Mouse (Mus musculus): Measurements from ENCODE around the gene Pdlim7. TPM values are rescaled to one million over a fixed set of nuclear protein-coding genes. Genes with fewer than 3 reads are reported as not detected.

The Pdlim7 gene
- total and polyA plus RNA-seq, 3 experiments, result 8.7 to 32.5 (median 11.2) TPM

DNA sequence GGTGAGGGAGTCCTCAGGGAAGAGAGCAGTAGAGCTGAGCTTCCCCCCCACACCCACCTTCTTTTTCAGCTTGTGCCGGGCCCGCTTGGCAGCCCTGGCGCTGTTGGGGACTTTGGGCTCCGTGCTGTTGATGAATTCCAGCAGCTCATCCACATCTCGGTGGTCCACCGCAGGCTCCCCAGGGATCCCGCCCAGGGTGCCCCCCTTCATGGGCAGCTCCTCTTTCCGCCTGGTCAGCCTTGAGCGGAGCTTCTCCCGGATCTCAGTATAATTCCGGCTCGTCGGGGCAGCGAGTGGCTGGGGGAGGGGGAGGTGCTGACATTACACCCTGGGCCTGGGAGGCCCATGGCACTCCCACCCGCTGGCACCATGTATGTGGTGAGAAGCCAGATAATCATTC, 35.6 kb upstream of the Pdlim7 start:
- Histone ChIP-seq H3K36me3 (replicated peaks in 1 of 2; ENCODE audit: control insufficient read depth in 1 of 2, insufficient read depth in 1 of 2, low read length in 1 of 2) (peaks cover 59 to 99% of the 10 kb centered on the region in 2 experiments), H3K4me1 (ENCODE audit: control insufficient read depth in 1 of 2, insufficient read depth in 2 of 2) (no peaks in the 10 kb centered on the region), H3K4me3 (replicated peaks in 1 of 3; ENCODE audit: low read depth in 2 of 3, low read length in 2 of 3, poor library complexity in 1 of 3) (no peak overlapping the region), H3K27me3 (replicated peaks) (no peaks in the 10 kb centered on the region), H3K9ac (ENCODE audit: insufficient read depth, low read depth) (no peak overlapping the region), H3K27ac (ENCODE audit: insufficient read depth, low read depth) (no peak overlapping the region), H3K4me2 (ENCODE audit: insufficient read depth, low read depth, poor library complexity, severe bottlenecking) (no peak overlapping the region), H3K79me2 (replicated peaks; ENCODE audit: control insufficient read depth, extremely low read depth, insufficient read depth, poor library complexity, severe bottlenecking) (no peaks in the 10 kb centered on the region), H3K9me3 (replicated peaks; ENCODE audit: low read length) (no peaks in the 10 kb centered on the region)
- TF ChIP-seq CHD2 (IDR thresholded peaks at IDR 0.05; ENCODE audit: low read length) (no peak), ZKSCAN1 (IDR thresholded peaks at IDR 0.05; ENCODE audit: borderline replicate concordance, low read depth, low read length) (no peak), MAZ (IDR thresholded peaks at IDR 0.05; ENCODE audit: low read depth, low read length) (no peak), RCOR1 (conservative IDR thresholded peaks at IDR 0.05; ENCODE audit: low read depth, low read length) (no peak), MAFK (IDR thresholded peaks at IDR 0.05; ENCODE audit: insufficient replicate concordance, low read length) (no peak), ZNF384 (IDR thresholded peaks at IDR 0.05; ENCODE audit: low read depth, low read length) (no peak), UBTF (IDR thresholded peaks at IDR 0.05; ENCODE audit: low read depth, low read length) (no peak), SMC3 (IDR thresholded peaks at IDR 0.05; ENCODE audit: low read depth, low read length) (no peak), ETS1 (conservative IDR thresholded peaks at IDR 0.05; ENCODE audit: low read depth, low read length) (no peak), ZMIZ1 (IDR thresholded peaks at IDR 0.05; ENCODE audit: low read depth, low read length) (no peak), RAD21 (IDR thresholded peaks at IDR 0.05; ENCODE audit: low read depth, low read length) (no peak)
- DNase-seq (ENCODE audit: extremely low read depth), result no peak
- in situ Hi-C loops (cut with MboI; ENCODE audit: low pct_ligation_motif_present, low pct_unique_long_range_greater_than_20kb, low sequenced_read_pairs), result no loop called here
- dilution Hi-C loops (cut with MboI; ENCODE audit: extremely low pct_ligation_motif_present, extremely low pct_unique_long_range_greater_than_20kb, low sequenced_read_pairs), result no loop called here

DNA sequence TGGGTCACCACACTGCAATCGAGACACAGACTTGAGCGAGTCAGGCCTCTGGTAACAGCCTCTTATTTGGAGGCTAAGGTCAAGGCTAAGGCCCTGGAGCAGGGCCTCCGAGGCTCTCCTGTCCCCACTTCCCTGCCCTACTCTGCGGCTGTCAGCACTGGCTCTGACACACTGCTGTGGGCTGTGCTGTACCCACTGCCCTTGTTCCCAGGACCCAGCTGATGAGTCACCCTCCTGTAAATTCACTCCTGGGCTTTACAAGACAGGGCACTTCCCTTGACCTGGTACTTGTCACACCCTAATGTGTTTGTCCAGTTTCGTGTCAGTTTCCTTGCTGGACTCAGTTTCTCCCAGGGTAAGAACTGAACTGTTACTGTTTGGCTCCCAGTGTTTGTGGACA, 35.0 kb upstream of the Pdlim7 start:
- no peaks in the 10 kb centered on the region for H3K9me3 ChIP-seq (replicated peaks; ENCODE audit: low read length)
- H3K27ac ChIP-seq (ENCODE audit: insufficient read depth, low read depth), result no peak overlapping the region
- peaks cover 62 to 99% of the 10 kb centered on the region in 2 experiments for H3K36me3 ChIP-seq (replicated peaks in 1 of 2; ENCODE audit: control insufficient read depth in 1 of 2, insufficient read depth in 1 of 2, low read length in 1 of 2)
- TF ChIP-seq POLR2A (IDR thresholded peaks at IDR 0.05; ENCODE audit: low read depth, low read length) (no peak), NRF1 (IDR thresholded peaks at IDR 0.05; ENCODE audit: low read depth, low read length) (no peak), ZNF384 (IDR thresholded peaks at IDR 0.05; ENCODE audit: low read depth, low read length) (no peak), ZKSCAN1 (IDR thresholded peaks at IDR 0.05; ENCODE audit: borderline replicate concordance, low read depth, low read length) (no peak), SIN3A (IDR thresholded peaks at IDR 0.05; ENCODE audit: low read length) (no peak), JUN (IDR thresholded peaks at IDR 0.05; ENCODE audit: insufficient read depth, low read depth, low read length) (no peak), POLR2AphosphoS2 (IDR thresholded peaks at IDR 0.05; ENCODE audit: low read depth, low read length) (no peak), NELFE (IDR thresholded peaks at IDR 0.05; ENCODE audit: low read depth, low read length) (no peak), MAFK (IDR thresholded peaks at IDR 0.05; ENCODE audit: insufficient replicate concordance, low read length) (no peak), USF2 (conservative IDR thresholded peaks at IDR 0.05; ENCODE audit: low read depth, low read length) (no peak), ETS1 (conservative IDR thresholded peaks at IDR 0.05; ENCODE audit: low read depth, low read length) (no peak), CHD2 (IDR thresholded peaks at IDR 0.05; ENCODE audit: low read length) (no peak), TBP (conservative IDR thresholded peaks at IDR 0.05; ENCODE audit: low read depth, low read length) (no peak)
- no peaks in the 10 kb centered on the region for H3K4me1 ChIP-seq (ENCODE audit: control insufficient read depth in 1 of 2, insufficient read depth in 2 of 2)
- in situ Hi-C loops (cut with MboI; ENCODE audit: low pct_ligation_motif_present, low pct_unique_long_range_greater_than_20kb, low sequenced_read_pairs) (no loop called here), dilution Hi-C loops (cut with MboI; ENCODE audit: extremely low pct_ligation_motif_present, extremely low pct_unique_long_range_greater_than_20kb, low sequenced_read_pairs) (no loop called here)
- no peak for DNase-seq (ENCODE audit: extremely low read depth)
- H3K79me2 ChIP-seq (replicated peaks; ENCODE audit: control insufficient read depth, extremely low read depth, insufficient read depth, poor library complexity, severe bottlenecking), result no peaks in the 10 kb centered on the region
- H3K4me3 ChIP-seq (replicated peaks in 1 of 3; ENCODE audit: low read depth in 2 of 3, low read length in 2 of 3, poor library complexity in 1 of 3), result no peak overlapping the region
- no peak overlapping the region for H3K9ac ChIP-seq (ENCODE audit: insufficient read depth, low read depth)
- no peaks in the 10 kb centered on the region for H3K27me3 ChIP-seq (replicated peaks)
- no peak overlapping the region for H3K4me2 ChIP-seq (ENCODE audit: insufficient read depth, low read depth, poor library complexity, severe bottlenecking)

All from CH12.LX (cell line).